Mouse (Mus musculus) right cerebral cortex, adult 2 months (tissue): ENCODE measurements around the gene Spred3.

Experiments used
- DNase-seq, 2 experiments: peaks; one replicate each; pipeline ENCODE4 v3.0.0; 2021 to 2022; ENCODE audit warnings: low spot score in 2 of 2

Gene Spred3

DNA sequence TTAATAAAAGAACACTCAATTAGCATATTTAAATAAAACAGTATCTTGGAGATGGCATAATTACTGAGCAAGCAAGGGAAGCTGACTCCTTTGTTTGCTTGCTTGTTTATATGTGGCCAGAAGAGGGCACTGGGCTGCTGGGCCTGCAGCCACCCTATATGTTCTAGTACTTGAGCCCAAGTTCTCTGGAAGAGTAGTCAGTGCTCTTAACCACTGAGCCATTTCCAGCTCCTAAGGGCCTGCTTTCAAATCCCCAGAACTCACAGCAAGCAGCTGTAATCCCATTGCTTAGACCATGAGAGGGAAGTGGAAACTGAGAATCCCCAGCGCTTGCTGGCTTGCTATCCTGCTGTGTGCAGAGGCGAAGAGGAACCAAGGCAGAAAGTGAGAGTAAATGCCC is 41.5 kb downstream of the Spred3 start:
- no peak for DNase-seq

DNA sequence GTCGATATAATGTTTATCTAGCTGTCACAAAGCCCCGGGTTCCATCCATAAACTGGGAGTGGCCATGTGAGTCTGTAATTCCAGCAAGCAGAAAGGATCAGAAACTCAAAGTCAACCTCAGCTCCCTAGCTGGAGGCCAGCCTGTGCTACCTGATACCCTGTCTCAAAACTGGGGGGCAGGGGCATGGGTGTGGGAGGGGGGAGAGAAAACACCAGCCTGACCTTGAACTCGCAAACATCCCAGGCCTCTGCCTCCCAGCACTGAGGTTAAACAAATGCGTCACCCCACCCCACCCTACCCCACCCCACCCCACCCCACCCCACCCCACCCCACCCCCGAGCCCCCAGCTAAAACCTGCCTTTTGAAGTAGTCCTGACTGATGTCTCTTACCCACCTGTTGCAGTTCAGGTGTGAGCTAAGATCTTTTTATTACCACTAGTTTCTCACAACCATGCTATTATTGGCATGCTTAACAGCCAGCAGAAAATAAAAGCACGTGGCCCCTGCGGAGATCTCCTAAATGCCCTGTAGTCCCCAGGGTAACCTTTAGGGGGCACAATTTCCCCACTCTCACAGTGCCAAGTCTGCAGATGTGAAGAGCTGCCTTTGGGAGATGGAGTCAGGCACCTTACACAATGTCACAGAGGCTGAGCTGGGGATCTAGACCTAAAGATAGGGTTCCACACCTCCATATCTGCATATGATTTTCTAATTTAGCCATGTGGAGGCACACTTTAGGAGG is 43.9 kb downstream of the Spred3 start:
- DNase-seq, result peak; percentile 31 to 49

DNA sequence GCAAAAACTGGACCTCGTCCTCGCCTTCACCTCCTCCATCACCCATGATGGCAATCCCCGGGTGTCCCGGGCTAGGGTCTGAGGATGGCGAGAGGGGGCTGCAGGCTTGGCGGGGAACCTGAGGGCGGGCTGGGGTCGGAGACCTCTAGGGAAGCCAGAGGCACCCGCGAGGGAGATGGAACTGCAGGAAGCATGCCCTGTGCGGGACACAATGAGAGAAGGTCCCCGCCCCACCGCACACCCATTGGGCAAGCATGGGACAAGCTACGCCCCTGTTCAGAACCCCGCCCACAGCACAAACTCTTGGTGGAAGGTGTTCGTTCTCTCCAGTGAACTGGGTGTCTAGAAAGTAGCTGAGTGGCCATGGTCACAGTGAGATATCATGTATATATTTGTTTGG is 45.2 kb downstream of the Spred3 start, which contains the start of gene Ryr1:
Gene Ryr1 (minus strand): TSS at position 210 of the 400 bp plus-strand sequence.
- DNase-seq, result no peak

DNA sequence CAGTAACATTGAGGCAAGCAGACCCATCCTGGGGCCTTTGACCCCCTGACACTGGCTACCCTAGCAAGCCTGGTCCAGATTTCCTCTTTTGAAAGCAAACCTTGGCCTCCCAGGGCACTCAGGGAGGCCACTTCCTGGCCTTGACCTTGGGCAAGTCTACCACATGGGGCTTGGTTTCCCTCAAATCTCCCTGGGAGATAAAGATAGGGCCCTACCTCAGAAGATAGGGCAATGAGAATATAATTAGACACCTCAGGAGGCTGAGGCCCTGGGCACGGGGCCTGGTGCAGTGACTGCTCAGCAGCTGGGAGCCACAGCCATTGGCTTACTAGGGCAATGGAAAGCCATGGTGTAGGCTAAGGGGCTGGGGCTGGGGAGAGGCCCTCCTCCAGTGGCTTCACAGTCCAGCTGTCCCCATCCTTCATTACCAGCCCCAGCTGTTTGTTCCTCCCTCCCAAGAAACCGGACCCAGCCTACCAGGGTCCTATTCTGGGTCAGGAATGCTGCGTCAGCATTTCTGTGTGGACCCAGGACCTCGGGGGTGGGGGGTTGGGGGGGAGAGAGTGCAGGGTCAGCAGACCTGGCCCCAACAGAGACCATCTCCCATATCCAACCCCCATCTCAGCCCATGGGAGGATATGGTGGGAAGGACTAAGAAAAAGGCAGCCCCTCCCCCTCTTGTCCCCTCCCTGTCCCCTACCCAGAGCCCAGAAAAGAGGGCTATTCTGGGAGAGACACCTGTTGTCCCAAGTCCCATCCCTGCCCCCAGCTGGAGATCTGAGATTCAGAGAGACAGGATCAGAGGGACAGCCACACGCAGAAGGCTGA is 46.5 kb downstream of the Spred3 start:
- no peak for DNase-seq

DNA sequence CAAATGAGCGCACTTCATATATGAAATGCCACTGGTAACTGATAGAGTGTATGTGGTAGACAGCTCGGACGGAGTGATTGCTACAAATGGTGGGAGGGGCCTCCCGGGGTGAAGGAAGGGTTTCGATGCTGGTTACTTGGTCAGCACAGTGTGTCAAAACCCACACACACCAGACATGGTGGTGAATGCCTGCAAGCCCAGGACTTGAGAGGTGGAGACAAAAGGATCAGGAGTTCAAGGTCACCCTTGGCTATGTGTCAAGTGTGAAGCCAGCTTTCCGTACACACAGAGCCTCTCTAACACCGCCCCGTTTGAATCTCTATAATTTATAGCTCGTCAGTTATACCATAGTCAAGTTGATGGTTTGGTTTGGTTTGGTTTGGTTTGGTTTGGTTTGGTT is 47.4 kb downstream of the Spred3 start:
- DNase-seq, result no peak

DNA sequence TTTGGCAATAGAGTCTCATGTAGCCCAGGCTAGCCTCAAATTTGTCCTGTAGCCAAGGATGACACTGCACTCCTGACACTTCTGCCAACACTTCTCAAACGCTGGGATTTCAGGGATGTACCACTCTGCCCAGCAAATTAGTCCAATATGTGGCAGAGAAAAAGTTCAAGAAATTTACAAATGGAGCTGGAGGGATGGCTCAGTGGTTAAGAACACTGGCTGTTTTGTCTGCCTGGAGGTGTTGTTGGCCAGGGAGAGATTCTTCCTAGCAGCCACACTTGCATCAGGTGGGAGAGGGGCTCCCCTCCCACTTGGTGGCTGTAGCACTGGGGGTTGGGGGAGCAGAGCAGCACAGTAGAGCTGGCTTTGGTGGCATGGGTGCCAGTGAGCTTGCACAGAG is 50.7 kb downstream of the Spred3 start:
- no peak for DNase-seq

DNA sequence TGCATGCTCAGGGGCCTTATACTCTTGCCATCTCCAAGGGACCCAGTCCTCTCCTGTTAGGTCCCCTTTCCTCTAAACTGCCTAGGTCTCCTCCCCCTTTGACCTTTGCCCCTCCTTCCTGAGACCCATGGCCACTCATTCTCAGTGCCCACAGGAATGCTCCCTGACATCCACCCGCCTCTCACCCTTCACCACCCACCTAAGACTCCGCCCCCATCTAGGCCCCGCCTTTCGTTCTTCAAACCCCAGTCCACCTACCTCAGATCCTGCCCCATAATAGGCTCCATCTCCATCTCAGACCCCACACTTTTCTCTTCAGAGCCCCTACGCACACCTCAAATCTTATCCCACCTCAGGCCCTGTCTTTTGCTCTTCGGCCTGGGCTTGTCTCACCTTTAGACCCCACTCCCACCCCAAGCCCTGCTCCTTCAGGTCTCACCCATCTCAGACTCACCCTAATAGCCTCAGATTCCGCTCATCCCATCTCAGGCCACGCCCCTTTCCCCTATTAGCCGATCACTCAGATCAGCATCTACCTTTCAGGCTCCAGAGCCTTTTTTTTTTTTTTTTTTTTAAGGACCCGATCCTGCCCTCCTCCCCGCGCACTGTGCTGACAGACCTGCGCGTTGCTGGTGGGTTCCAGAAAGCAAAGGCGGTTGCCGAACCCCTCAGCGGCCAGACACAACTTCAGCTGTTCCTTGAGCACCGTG is 51.9 kb downstream of the Spred3 start:
- DNase-seq, result no peak

DNA sequence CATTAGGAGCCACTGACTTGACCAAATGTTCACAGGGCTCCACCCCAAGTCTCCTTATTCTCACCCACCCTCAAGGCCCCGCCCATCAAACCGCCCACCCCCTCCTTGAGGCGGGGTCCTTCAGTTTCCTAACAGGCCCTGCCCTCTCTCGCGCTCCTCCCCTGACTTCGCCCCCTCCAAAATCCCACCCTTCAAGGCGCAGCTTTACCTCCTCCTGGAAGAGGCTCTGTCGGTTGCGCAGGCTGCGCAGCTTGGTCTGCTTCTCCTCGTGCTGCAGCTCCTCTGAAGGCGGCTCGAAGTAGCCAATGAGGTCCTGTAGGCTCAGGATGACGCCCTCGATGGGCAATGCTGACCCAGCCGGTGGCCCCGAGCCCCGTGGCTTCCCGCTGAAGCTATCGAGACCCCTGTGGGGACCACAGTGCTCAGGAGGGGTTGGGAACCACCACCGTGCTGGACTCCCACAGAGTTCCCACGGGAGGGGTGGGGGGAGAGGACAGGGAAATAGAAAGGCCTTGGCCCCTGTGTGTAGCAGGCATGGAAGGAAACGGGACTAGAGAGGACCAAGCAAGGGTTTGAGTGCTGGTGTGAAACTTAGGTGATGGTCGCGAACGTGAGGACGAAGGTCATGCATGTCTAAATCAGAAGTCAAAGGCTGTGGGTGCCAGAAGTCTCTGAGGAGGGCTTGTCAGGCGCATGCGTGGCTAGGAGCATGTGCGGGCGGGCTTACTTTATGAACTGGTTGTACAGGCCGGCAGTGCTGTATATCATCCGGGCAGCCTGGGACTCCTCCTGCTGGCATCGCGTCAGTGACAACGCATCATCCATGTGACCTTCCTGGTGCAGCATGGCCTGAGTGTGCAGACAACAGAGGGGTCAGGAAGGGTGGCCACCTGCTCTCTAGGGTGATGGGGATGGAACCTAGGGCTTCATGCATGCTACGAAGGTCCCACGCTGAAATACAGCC is 60.9 kb downstream of the Spred3 start:
- peak; percentile 23 to 26 for DNase-seq
